Mouse (Mus musculus): ENCODE data around the gene Bex2.
"Not testable (repeated sequence)": the region's sequence is repeated elsewhere in the genome, so short reads cannot be mapped to it uniquely, and the experiment has no call there.

Gene Bex2

GRCm38 (mm10) chrX:136068020-136068419 lies at the start of gene Bex2:
Bex2 (minus strand) TSS chrX:136068236.
- not testable (repeated sequence) for DNase-seq (ENCODE audit: low read depth, low spot score)

GRCm38 (mm10) chrX:136115419-136115961 lies 47.5 kb upstream of the Bex2 start:
- no peak for DNase-seq (ENCODE audit: low read depth, low spot score)

- no peak for DNase-seq (ENCODE audit: low read depth, low spot score)
Observed at GRCm38 (mm10) chrX:136115015-136115414, 47.0 kb upstream of the Bex2 start.

- no peak for DNase-seq (ENCODE audit: low read depth, low spot score)
Observed at GRCm38 (mm10) chrX:136107942-136108341, 39.9 kb upstream of the Bex2 start.

- DNase-seq (ENCODE audit: low read depth, low spot score), result no peak
Observed at GRCm38 (mm10) chrX:136104724-136105088, 36.7 kb upstream of the Bex2 start.

GRCm38 (mm10) chrX:136104046-136104723 lies 36.1 kb upstream of the Bex2 start:
- no peak for DNase-seq (ENCODE audit: low read depth, low spot score)

GRCm38 (mm10) chrX:136094421-136094820 lies 26.4 kb upstream of the Bex2 start:
- DNase-seq (ENCODE audit: low read depth, low spot score), result no peak

GRCm38 (mm10) chrX:136092497-136093279 lies 24.7 kb upstream of the Bex2 start:
- DNase-seq (ENCODE audit: low read depth, low spot score), result no peak

- no peak for DNase-seq (ENCODE audit: low read depth, low spot score)
Observed at GRCm38 (mm10) chrX:136085155-136085554, 17.1 kb upstream of the Bex2 start, which contains the start of gene Nxf3. Nxf3 (minus strand) TSS chrX:136085255.

- DNase-seq (ENCODE audit: low read depth, low spot score), result not testable (repeated sequence)
Observed at GRCm38 (mm10) chrX:136067201-136067991, 640 bp downstream of the Bex2 start.

GRCm38 (mm10) chrX:136060698-136061097 lies 7.3 kb downstream of the Bex2 start:
- DNase-seq (ENCODE audit: low read depth, low spot score), result no peak

- DNase-seq (ENCODE audit: low read depth, low spot score), result no peak
Observed at GRCm38 (mm10) chrX:136051219-136051618, 16.8 kb downstream of the Bex2 start.

GRCm38 (mm10) chrX:136047528-136047927 lies 20.5 kb downstream of the Bex2 start:
- peak; percentile 32 for DNase-seq (ENCODE audit: low read depth, low spot score)

GRCm38 (mm10) chrX:136043726-136044125 lies 24.3 kb downstream of the Bex2 start:
- DNase-seq (ENCODE audit: low read depth, low spot score), result no peak

GRCm38 (mm10) chrX:136032799-136033763 lies 35.0 kb downstream of the Bex2 start, which contains the start of gene Arxes1:
Arxes1 (plus strand) TSS chrX:136033367.
- not testable (repeated sequence) for DNase-seq (ENCODE audit: low read depth, low spot score)

- no peak for DNase-seq (ENCODE audit: low read depth, low spot score)
Observed at GRCm38 (mm10) chrX:136030331-136030730, 37.7 kb downstream of the Bex2 start.

All from c-Kit-negative CD71-positive TER-119-positive erythroid progenitor cells, embryonic 14.5 days (primary cell).